Mouse (Mus musculus): ENCODE results near the gene Clec10a. TPM values are rescaled to one million over a fixed set of nuclear protein-coding genes. Genes with fewer than 3 reads are reported as not detected.

Gene Clec10a
- total and polyA plus RNA-seq, 3 experiments: 8.4 to 10.8 TPM; not detected in 1

DNA sequence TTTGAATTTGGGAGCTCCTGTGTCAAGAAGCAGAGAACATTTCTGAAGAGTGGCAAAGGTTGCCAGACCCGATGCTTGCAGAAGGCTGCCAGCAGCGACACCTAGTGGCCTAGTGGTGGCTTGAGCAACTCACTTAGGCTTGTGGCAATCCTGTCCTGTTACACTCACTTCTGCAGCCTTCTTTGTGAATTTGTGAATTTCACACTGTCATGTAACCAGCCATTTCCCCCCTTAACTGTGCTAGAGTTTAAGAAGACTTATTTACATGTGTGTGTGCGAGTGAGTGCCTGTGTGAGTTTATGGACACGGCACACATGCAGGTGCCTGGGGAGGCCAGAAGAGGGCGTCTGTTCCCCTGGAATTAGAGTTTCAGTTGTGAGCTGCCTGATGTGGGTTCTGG is 45.7 kb downstream of the Clec10a start:
- Histone ChIP-seq H3K36me3 (ENCODE audit: control insufficient read depth in 1 of 2, insufficient read depth in 2 of 2, low read length in 2 of 2) (no peaks in the 10 kb centered on the region), H3K79me2 (ENCODE audit: control insufficient read depth, insufficient read depth, low read length, poor library complexity) (no peaks in the 10 kb centered on the region), H3K9ac (ENCODE audit: control insufficient read depth, low read depth, low read length, poor library complexity, severe bottlenecking) (no peak overlapping the region), H3K27me3 (ENCODE audit: control insufficient read depth in 1 of 2, insufficient read depth in 2 of 2, low read length in 2 of 2) (peaks cover 5% of the 10 kb centered on the region in 2 experiments; a peak in 3 of 4 replicates), H3K27ac (ENCODE audit: control insufficient read depth, low read depth, low read length) (no peak overlapping the region), H3K9me3 (replicated peaks; ENCODE audit: insufficient read depth, low read length) (no peaks in the 10 kb centered on the region), H3K4me1 (ENCODE audit: control insufficient read depth in 1 of 2, insufficient read depth in 2 of 2, low read length in 2 of 2) (peaks cover 3 to 6% of the 10 kb centered on the region in 2 experiments; a peak in 3 of 4 replicates), H3K4me3 (ENCODE audit: control insufficient read depth in 1 of 2, insufficient read depth in 1 of 2, low read depth in 2 of 2, low read length in 2 of 2) (no peak overlapping the region)
- TF ChIP-seq MYB (IDR thresholded peaks at IDR 0.05; ENCODE audit: low read depth, low read length) (no peak), ZMIZ1 (IDR thresholded peaks at IDR 0.05; ENCODE audit: low read depth, low read length) (no peak), ETS1 (IDR thresholded peaks at IDR 0.05; ENCODE audit: low read depth, low read length) (no peak), SMC3 (IDR thresholded peaks at IDR 0.05; ENCODE audit: low read depth, low read length) (peak; percentile 90), TBP (IDR thresholded peaks at IDR 0.05; ENCODE audit: low read depth, low read length) (0 out of 2 replicates have a peak, but pooled peaks have one; percentile 36), POLR2AphosphoS2 (IDR thresholded peaks at IDR 0.05; ENCODE audit: low read length) (no peak), ELF1 (IDR thresholded peaks at IDR 0.05; ENCODE audit: low read depth, low read length) (no peak), MAZ (IDR thresholded peaks at IDR 0.05; ENCODE audit: low read depth, low read length) (0 out of 2 replicates have a peak, but pooled peaks have one; percentile 61), CHD2 (IDR thresholded peaks at IDR 0.05; ENCODE audit: low read length) (no peak), POLR2AphosphoS5 (IDR thresholded peaks at IDR 0.05; ENCODE audit: borderline replicate concordance, low read depth, low read length) (no peak), SIN3A (IDR thresholded peaks at IDR 0.05; ENCODE audit: low read length) (peak; percentile 54; the same call in 1 of the 2 replicates), ZC3H11A (IDR thresholded peaks at IDR 0.05; ENCODE audit: low read depth, low read length) (peak; percentile 70), USF1 (IDR thresholded peaks at IDR 0.05; ENCODE audit: low read depth, low read length) (0 out of 2 replicates have a peak, but pooled peaks have one; percentile 23), MYC (IDR thresholded peaks at IDR 0.05; ENCODE audit: low read depth, low read length) (no peak), TAL1 (IDR thresholded peaks at IDR 0.05; ENCODE audit: low read length) (no peak), USF2 (IDR thresholded peaks at IDR 0.05; ENCODE audit: borderline replicate concordance in 1 of 2, insufficient read depth in 1 of 2, low read depth in 1 of 2, low read length in 2 of 2) (no peak), RCOR1 (IDR thresholded peaks at IDR 0.05; ENCODE audit: low read depth, low read length) (0 out of 2 replicates have a peak, but pooled peaks have one; percentile 26), HCFC1 (IDR thresholded peaks at IDR 0.05; ENCODE audit: low read depth, low read length) (0 out of 2 replicates have a peak, but pooled peaks have one; percentile 43), NELFE (IDR thresholded peaks at IDR 0.05; ENCODE audit: low read depth, low read length) (no peak; the same call in 1 of the 2 replicates), ZKSCAN1 (IDR thresholded peaks at IDR 0.05; ENCODE audit: low read depth, low read length) (no peak), MAX (IDR thresholded peaks at IDR 0.05; ENCODE audit: low read length) (peak; percentile 32; the same call in 1 of the 2 replicates), RAD21 (IDR thresholded peaks at IDR 0.05; ENCODE audit: low read depth, low read length) (peak; percentile 73), BHLHE40 (IDR thresholded peaks at IDR 0.05; ENCODE audit: borderline replicate concordance, low read depth, low read length) (0 out of 2 replicates have a peak, but pooled peaks have one; percentile 42), MEF2A (IDR thresholded peaks at IDR 0.05; ENCODE audit: extremely low read depth, insufficient replicate concordance, low read depth, low read length, poor library complexity, severe bottlenecking) (no peak), TCF12 (IDR thresholded peaks at IDR 0.05; ENCODE audit: low read depth, low read length) (0 out of 2 replicates have a peak, but pooled peaks have one; percentile 37), UBTF (IDR thresholded peaks at IDR 0.05; ENCODE audit: borderline replicate concordance, insufficient read depth, low read depth, low read length) (no peak), KAT2A (conservative IDR thresholded peaks at IDR 0.05; ENCODE audit: low read depth, low read length) (no peak), MAFK (IDR thresholded peaks at IDR 0.05; ENCODE audit: borderline replicate concordance, low read depth, low read length) (no peak), CTCF (IDR thresholded peaks at IDR 0.05 in 2 of 3, conservative IDR thresholded peaks at IDR 0.05 in 1 of 3; ENCODE audit: control insufficient read depth in 1 of 3, insufficient read depth in 1 of 3, low read depth in 2 of 3, low read length in 3 of 3, poor library complexity in 1 of 3, severe bottlenecking in 1 of 3) (peak; percentile 86 to 98 (median 97)), GABPA (IDR thresholded peaks at IDR 0.05; ENCODE audit: low read depth, low read length) (0 out of 2 replicates have a peak, but pooled peaks have one; percentile 24), MXI1 (IDR thresholded peaks at IDR 0.05; ENCODE audit: low read depth, low read length) (peak; percentile 34; the same call in 1 of the 2 replicates), JUND (IDR thresholded peaks at IDR 0.05; ENCODE audit: low read depth, low read length) (no peak), EP300 (IDR thresholded peaks at IDR 0.05; ENCODE audit: low read depth in 1 of 2, low read length in 2 of 2) (peak in 1 of 2 experiments; percentile 18; a peak in 1 of 4 replicates), NRF1 (IDR thresholded peaks at IDR 0.05; ENCODE audit: insufficient read depth, low read depth, low read length, poor library complexity, severe bottlenecking) (no peak), GATA1 (IDR thresholded peaks at IDR 0.05; ENCODE audit: low read depth, low read length) (no peak), ZNF384 (IDR thresholded peaks at IDR 0.05; ENCODE audit: low read depth, low read length) (no peak)
- DNase-seq (ENCODE audit: low read depth, low spot score): peak; percentile 90

Data from MEL (cell line).